Mouse (Mus musculus) embryonic fibroblast, embryonic 13.5 days (primary cell): ENCODE data around the gene Rhoh.

ENCODE experiments used
- CTCF ChIP-seq: IDR thresholded peaks from 2 replicates; pipeline ENCODE4 v1.5.1; 2011; ENCODE audit warnings: mild to moderate bottlenecking, control low read depth, low read length, moderate library complexity, borderline replicate concordance; ENCODE audit not compliant: insufficient read depth
- POLR2A ChIP-seq: IDR thresholded peaks from 2 replicates; pipeline ENCODE4 v1.6.1; 2011; ENCODE audit warnings: low read depth, mild to moderate bottlenecking, control low read depth, low read length, moderate library complexity

- no peak for TF ChIP-seq CTCF
- no peak for TF ChIP-seq POLR2A
These were observed 50.7 kb downstream of the Rhoh start for GRCm38 (mm10) chr5:65911676-65912075.
